Mouse (Mus musculus): ENCODE data around the gene Ccl7.

- TF ChIP-seq CTCF (IDR thresholded peaks at IDR 0.05; ENCODE audit: low read depth) (no peak), EP300 (IDR thresholded peaks at IDR 0.05; ENCODE audit: low read depth) (no peak)
Measured at GRCm38 (mm10) chr11:82032136-82032535, 13.4 kb upstream of the Ccl7 start.

Data from liver, embryonic 14.5 days (tissue).